Mouse (Mus musculus) central nervous system, embryonic 11.5 days (tissue): ENCODE data around the gene Car5b. TPM values are rescaled to one million over a fixed set of nuclear protein-coding genes. Genes with fewer than 3 reads are reported as not detected.

Experiments
- polyA plus RNA-seq: library from polyadenylated mRNA; depleted of rRNA; stranded (reverse); fragments of >200 nt; gene quantifications from 2 replicates; pipeline ENCODE4 v1.2.3, GENCODE M21; 2012; rRNA removed

Car5b gene
- 0.34 and 0.75 TPM in 2 replicates for polyA plus RNA-seq

DNA sequence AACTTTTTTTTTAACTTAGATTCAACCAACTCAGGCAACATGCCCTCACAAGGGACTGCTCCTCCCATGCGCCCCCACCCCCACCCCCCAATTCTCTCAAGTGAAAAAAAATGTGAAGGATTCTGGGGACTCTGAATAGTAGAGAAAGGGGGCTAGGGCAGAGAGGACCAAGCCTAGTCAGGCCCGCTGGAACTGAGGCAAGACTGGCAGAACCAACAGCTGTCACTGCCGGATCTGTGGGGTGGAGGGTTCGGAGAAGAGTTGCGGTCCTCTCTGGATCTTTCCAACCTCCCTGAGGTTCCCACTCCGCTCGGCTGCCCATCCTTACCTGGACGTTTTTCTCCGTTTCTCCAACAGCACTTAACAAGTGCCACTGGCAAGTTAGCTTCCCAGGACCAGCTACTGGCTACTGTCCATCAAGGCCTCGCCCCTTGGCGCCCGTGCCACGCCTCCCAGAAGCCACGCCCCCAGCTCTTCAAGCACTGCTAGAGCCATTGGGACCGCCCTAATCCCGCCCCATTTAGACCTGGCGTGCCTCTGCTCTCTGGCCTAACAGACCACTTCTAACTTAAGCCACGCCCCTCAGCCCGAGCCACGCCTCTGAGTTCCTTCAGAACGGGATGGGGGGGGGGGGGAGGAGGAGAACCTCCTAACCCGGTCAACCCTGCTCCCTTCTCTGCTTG is at the start of gene Car5b:
Gene Car5b (minus strand): TSS at position 391 of the 683 bp plus-strand sequence.

DNA sequence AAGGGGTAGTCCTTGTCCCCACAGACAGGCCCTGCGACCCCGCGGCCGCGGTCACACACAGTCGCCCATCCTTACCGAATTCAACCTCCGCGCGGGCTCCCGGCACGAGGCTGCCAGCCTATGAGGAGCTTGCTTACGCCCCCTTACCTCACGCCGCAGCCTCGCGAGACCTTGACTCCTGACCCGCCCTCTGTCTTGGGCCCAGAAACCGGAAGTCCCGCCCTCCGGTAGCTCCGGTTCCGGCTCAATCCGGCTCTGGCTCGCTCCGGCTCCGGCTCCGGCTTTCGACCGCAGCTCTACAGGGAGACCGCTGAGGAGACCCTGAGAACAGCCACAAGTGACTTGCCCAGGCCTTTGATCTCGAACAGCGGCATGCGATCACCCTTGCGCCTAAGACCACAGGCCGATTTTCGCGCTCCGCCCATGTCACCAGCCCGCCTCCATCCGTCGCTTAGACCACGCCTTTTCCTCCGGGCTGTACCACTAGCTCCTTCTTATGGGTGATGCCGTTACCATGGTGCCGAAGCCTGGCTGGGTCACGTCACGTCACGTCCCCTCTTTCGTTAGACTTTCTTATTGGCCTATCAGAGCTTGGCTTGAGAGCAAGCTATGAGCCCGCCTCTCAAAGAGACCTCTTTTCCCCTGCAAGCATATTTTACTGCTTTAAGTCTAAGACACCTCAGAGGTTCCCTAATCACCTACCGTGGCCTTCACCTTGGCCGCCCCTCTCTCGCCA is 48.4 kb upstream of the Car5b start, which contains the start of gene Siah1b:
Gene Siah1b (minus strand): TSS at position 454 of the 736 bp plus-strand sequence.

DNA sequence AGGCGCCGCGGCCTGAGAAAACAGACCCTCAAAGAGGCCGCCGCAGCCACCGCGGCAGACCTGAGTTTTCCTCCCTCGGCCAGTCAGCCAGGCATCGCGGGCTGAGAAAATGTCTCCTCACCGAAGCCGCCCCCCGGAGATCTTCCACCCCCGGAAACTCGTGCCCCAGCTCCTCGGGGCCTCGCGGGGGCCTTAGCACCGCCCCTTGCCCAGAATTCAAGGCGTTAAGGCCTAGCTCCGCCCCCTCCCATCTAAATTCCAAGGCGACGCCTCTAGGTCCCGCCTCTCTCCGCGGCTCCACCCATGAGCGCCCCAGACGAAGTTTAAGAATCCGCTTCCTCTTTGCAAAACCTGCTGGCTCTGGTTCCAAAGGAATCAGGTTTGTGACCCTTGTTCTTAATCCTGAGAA is 69.3 kb downstream of the Car5b start, which contains the start of gene Zrsr2:
Gene Zrsr2 (minus strand): TSS at position 195 of the 409 bp plus-strand sequence.

Other genes starting within 250 kb of the Car5b start
- gene Ap1s2, start 119.0 kb downstream of the Car5b start, polyA plus RNA-seq: 10.9 and 21.3 TPM in 2 replicates
- gene Zrsr2, start 69.3 kb downstream of the Car5b start, polyA plus RNA-seq: 48.6 and 104 TPM in 2 replicates
- 28.6 and 31.7 TPM in 2 replicates for gene Siah1b, start 48.5 kb upstream of the Car5b start, polyA plus RNA-seq
- gene Cltrn, start 60.8 kb upstream of the Car5b start, polyA plus RNA-seq: 0.30 TPM in 2 replicates
- gene Ace2, start 111.3 kb upstream of the Car5b start, polyA plus RNA-seq: 0.19 and 0.73 TPM in 2 replicates
- 0.70 and 0.76 TPM in 2 replicates for gene Bmx, start 230.2 kb upstream of the Car5b start, polyA plus RNA-seq
- 3.9 and 5.4 TPM in 2 replicates for gene Pir, start 241.4 kb upstream of the Car5b start, polyA plus RNA-seq